Mouse (Mus musculus): ENCODE results near the gene Ppp1r14d. TPM values are rescaled to one million over a fixed set of nuclear protein-coding genes. Genes with fewer than 3 reads are reported as not detected.
A peak's percentile ranks its signal among the peaks of the same experiment; 100 is the strongest.

The Ppp1r14d gene
- polyA plus RNA-seq (2014; fragmentation: Nextera tagmentation; extraction: Ambion mirVana), result not detected in 2 replicates

DNA sequence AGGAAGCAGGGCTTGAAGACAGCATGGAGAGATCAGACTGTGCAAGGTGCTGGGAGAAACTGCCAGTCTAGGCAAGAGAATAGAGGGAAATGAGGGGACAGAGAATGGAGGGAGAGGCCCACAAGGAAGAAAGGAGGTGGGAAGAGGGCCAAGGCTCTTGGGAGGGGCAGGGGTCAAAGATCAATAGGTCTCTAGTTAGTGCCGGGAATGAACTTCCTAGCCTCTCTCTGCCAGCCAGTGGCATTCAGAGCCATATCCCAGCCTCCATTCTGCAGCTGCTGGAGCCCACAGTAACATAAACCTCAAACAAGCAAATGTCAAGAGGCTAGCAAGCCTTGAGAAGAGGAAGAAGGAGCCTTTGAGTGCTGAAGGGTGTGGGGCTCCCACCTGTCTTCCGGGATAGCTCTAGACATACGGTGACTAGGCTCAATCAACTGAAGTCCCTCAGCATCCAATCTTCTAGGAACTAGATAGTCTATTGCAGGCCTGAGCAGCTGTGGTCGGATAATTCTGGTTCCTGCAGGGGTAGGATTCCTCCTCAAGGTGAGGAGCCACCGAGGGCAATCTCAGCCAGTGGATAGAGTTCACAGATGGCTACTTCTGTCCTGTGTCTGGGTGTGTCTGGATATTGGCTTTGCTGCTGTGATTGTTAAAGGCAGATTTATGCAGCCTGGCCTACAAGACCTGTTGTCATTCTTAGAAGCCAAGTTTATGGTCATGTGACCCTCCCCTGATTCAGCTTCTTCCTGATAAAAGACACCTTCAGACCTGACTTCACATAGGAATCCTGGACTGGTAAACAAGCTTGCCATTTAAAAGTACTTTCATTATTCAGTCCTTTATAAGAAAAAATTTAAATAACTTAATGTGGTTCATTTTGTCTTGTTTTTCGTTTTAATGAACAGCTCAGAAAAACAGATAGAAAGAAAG lies at the start of gene Ppp1r14d:
Gene Ppp1r14d (minus strand): TSS at position 132 of the 930 bp plus-strand sequence.
- 73% methylated on average over 6 of the region's 6 CpGs for WGBS
- no peak for ATAC-seq (ENCODE audit: insufficient read depth, low FRiP score, low TSS enrichment)
- no peak within 1 kb of the TSS for H3K4me3 ChIP-seq (ENCODE audit: low read depth, low read length)
- H3K27me3 ChIP-seq (ENCODE audit: control insufficient read depth, insufficient read depth, low read length), result no peaks in the 10 kb centered on the region; the same call in 1 of the 2 replicates
- no peak within 1 kb of the TSS for H3K27ac ChIP-seq (ENCODE audit: low read depth, low read length)
- H3K4me2 ChIP-seq (ENCODE audit: low read depth), result no peak within 1 kb of the TSS
- no peaks in the 10 kb centered on the region for H3K4me1 ChIP-seq (ENCODE audit: control insufficient read depth, insufficient read depth, low read length)
- DNase-seq (ENCODE audit: low spot score), result no peak
- H3K36me3 ChIP-seq (ENCODE audit: control insufficient read depth, insufficient read depth, low read length), result no peaks in the 10 kb centered on the region
- no peaks in the 10 kb centered on the region for H3K9me3 ChIP-seq (ENCODE audit: control insufficient read depth, low read length)
- H3K9ac ChIP-seq (ENCODE audit: low read length), result no peak within 1 kb of the TSS

DNA sequence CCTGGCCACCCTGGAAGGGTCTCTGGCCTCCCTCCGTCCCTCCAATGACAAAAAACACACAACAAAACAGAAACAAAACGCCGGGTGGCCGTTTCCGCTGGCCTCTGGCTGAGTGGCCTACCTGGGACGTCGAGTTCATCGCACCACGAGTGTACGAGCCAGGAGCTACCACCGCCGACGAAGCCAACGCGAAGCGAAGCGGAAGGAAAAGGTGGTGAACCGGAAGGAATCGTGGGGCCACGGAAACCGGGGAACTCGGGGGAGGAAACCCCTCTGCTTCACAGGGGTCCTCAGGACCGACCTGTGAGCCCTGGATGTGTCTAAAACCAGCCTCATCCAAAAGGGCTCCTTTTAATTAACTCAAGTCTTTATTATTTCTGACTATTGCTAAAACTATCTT lies 48.1 kb upstream of the Ppp1r14d start:
- ATAC-seq (ENCODE audit: insufficient read depth, low FRiP score, low TSS enrichment) (no peak), DNase-seq (ENCODE audit: low spot score) (no peak)
- H3K9me3 ChIP-seq (ENCODE audit: control insufficient read depth, low read length), result no peaks in the 10 kb centered on the region
- no peaks in the 10 kb centered on the region for H3K27me3 ChIP-seq (ENCODE audit: control insufficient read depth, insufficient read depth, low read length)
- no peak overlapping the region for H3K4me3 ChIP-seq (ENCODE audit: low read depth, low read length)
- H3K9ac ChIP-seq (ENCODE audit: low read length), result no peak overlapping the region
- no peaks in the 10 kb centered on the region for H3K4me1 ChIP-seq (ENCODE audit: control insufficient read depth, insufficient read depth, low read length)
- H3K4me2 ChIP-seq (ENCODE audit: low read depth), result no peak overlapping the region
- no peaks in the 10 kb centered on the region for H3K36me3 ChIP-seq (ENCODE audit: control insufficient read depth, insufficient read depth, low read length)
- H3K27ac ChIP-seq (ENCODE audit: low read depth, low read length), result no peak overlapping the region
- WGBS, result 90% methylated on average over 23 of the region's 23 CpGs

DNA sequence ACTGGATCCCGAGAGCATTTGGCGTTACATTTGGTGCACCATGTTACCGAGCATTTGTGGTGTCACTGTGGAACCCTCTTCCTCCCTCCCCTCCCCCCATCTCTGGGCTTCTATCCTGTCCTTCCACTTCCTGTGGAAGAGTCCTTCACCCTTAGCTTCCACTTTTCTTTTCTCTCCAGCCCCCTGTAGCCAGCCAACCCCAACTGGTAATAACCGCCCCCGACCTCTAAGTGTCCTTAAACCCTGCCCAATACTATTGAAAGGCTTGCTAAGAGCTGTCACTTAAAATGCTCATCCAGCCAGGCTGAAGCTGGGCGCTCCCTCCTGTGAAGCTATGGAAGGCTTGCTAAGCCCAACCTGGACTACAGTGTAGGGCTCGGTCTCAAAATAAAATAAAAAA lies 47.2 kb upstream of the Ppp1r14d start:
- Histone ChIP-seq H3K27me3 (ENCODE audit: control insufficient read depth, insufficient read depth, low read length) (no peaks in the 10 kb centered on the region), H3K9me3 (ENCODE audit: control insufficient read depth, low read length) (no peaks in the 10 kb centered on the region), H3K9ac (ENCODE audit: low read length) (no peak overlapping the region), H3K4me1 (ENCODE audit: control insufficient read depth, insufficient read depth, low read length) (no peaks in the 10 kb centered on the region), H3K27ac (ENCODE audit: low read depth, low read length) (no peak overlapping the region), H3K4me3 (ENCODE audit: low read depth, low read length) (no peak overlapping the region), H3K4me2 (ENCODE audit: low read depth) (no peak overlapping the region), H3K36me3 (ENCODE audit: control insufficient read depth, insufficient read depth, low read length) (no peaks in the 10 kb centered on the region)
- DNase-seq (ENCODE audit: low spot score) (no peak), ATAC-seq (ENCODE audit: insufficient read depth, low FRiP score, low TSS enrichment) (no peak)
- WGBS, result 81% methylated on average over 7 of the region's 7 CpGs

DNA sequence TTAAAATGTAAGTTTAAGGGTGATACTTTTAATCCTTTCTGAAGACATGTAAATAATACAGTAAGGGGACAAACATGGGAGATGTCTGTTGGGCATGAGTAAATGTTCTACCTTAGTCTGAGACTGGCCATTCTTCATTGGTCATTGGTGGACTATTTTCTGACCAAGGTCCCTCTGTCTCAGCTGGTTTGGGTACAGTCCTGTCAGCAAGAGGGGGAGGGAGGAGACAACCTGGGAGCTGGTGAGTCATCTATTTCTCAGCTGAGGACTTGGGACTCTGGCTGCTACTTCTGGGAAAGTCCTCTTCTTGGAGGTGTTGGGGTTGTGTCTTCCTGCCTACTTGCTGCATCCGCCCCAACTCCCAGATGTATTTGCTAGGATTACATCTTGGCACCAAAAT lies 44.4 kb upstream of the Ppp1r14d start:
- Histone ChIP-seq H3K9ac (ENCODE audit: low read length) (no peak overlapping the region), H3K4me1 (ENCODE audit: control insufficient read depth, insufficient read depth, low read length) (no peaks in the 10 kb centered on the region), H3K4me3 (ENCODE audit: low read depth, low read length) (no peak overlapping the region), H3K9me3 (ENCODE audit: control insufficient read depth, low read length) (no peaks in the 10 kb centered on the region), H3K4me2 (ENCODE audit: low read depth) (no peak overlapping the region), H3K27ac (ENCODE audit: low read depth, low read length) (no peak overlapping the region), H3K27me3 (ENCODE audit: control insufficient read depth, insufficient read depth, low read length) (no peaks in the 10 kb centered on the region), H3K36me3 (ENCODE audit: control insufficient read depth, insufficient read depth, low read length) (no peaks in the 10 kb centered on the region)
- no peak for DNase-seq (ENCODE audit: low spot score)
- no peak for ATAC-seq (ENCODE audit: insufficient read depth, low FRiP score, low TSS enrichment)
- WGBS, result 75% methylated on average over 1 of the region's 1 CpGs

DNA sequence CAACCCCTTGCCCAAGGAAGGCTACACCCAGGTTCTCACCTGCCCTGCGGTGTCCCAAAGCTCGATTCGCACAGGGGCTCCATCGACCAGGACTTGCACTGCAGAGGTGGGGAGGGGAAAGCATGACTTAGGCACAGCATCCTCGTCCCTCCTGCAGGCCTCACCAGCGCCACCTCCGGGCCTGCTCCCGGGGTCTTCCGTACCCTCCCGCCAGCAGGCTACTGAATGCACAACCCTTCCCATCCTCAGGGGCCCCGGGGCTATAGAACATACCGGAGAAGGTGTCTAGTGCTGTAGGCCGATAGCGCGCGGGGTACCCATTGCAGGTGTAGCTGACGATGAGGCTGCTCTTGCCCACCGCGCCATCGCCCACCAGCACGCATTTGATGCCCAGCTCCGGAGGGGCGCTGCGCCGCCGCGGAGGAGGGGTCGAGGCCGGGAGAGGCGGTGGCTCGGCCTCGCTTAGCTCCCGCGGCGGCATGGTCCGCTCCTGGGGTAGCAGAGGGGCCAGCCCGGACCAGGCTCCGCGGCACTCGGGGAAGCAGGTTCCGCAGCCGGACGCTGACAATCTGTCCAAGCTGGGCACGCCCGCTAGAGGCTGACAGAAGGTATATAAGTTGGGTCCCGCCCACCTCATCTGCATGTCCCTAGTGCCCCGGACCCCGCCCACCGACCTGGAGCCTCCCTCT lies 41.1 kb upstream of the Ppp1r14d start, which contains the start of gene Rhov:
Gene Rhov (minus strand): TSS at position 630 of the 689 bp plus-strand sequence.
- Histone ChIP-seq H3K27ac (ENCODE audit: low read depth, low read length) (no peak within 1 kb of the TSS), H3K4me3 (ENCODE audit: low read depth, low read length) (peak within 1 kb of the TSS; percentile 46), H3K9ac (ENCODE audit: low read length) (peak within 1 kb of the TSS; percentile 59), H3K36me3 (ENCODE audit: control insufficient read depth, insufficient read depth, low read length) (no peaks in the 10 kb centered on the region), H3K4me2 (ENCODE audit: low read depth) (peak within 1 kb of the TSS; percentile 84), H3K4me1 (ENCODE audit: control insufficient read depth, insufficient read depth, low read length) (no peaks in the 10 kb centered on the region), H3K27me3 (ENCODE audit: control insufficient read depth, insufficient read depth, low read length) (no peaks in the 10 kb centered on the region), H3K9me3 (ENCODE audit: control insufficient read depth, low read length) (no peaks in the 10 kb centered on the region)
- peak; percentile 72 for DNase-seq (ENCODE audit: low spot score)
- under 1% methylated on average over 49 of the region's 49 CpGs for WGBS
- ATAC-seq (ENCODE audit: insufficient read depth, low FRiP score, low TSS enrichment), result peak; percentile 74

DNA sequence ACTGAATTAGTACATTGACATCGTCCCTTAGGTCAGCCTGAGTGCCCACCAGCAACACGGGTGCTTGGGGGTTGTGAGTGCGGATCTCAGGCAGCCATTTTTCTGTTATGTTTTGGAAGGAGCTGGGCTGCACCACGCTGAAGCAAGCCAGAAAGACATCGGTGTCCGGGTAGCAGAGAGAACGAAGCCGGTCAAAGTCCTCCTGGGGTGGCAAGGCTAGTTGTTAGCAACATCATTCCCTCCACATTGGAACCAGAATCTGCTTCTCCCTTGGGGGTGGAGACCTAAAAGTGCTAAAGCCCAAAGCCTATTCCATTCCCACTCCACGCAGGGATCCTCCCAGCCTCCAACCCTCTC lies 40.6 kb upstream of the Ppp1r14d start:
- no peaks in the 10 kb centered on the region for H3K27me3 ChIP-seq (ENCODE audit: control insufficient read depth, insufficient read depth, low read length)
- 52% methylated on average over 9 of the region's 9 CpGs for WGBS
- no peak overlapping the region for H3K9ac ChIP-seq (ENCODE audit: low read length)
- no peaks in the 10 kb centered on the region for H3K36me3 ChIP-seq (ENCODE audit: control insufficient read depth, insufficient read depth, low read length)
- H3K4me1 ChIP-seq (ENCODE audit: control insufficient read depth, insufficient read depth, low read length), result no peaks in the 10 kb centered on the region
- ATAC-seq (ENCODE audit: insufficient read depth, low FRiP score, low TSS enrichment) (no peak), DNase-seq (ENCODE audit: low spot score) (no peak)
- no peaks in the 10 kb centered on the region for H3K9me3 ChIP-seq (ENCODE audit: control insufficient read depth, low read length)
- H3K4me2 ChIP-seq (ENCODE audit: low read depth), result peak overlapping the region; percentile 84
- H3K4me3 ChIP-seq (ENCODE audit: low read depth, low read length), result peak overlapping the region; percentile 46; the same call in 1 of the 2 replicates
- H3K27ac ChIP-seq (ENCODE audit: low read depth, low read length), result no peak overlapping the region

DNA sequence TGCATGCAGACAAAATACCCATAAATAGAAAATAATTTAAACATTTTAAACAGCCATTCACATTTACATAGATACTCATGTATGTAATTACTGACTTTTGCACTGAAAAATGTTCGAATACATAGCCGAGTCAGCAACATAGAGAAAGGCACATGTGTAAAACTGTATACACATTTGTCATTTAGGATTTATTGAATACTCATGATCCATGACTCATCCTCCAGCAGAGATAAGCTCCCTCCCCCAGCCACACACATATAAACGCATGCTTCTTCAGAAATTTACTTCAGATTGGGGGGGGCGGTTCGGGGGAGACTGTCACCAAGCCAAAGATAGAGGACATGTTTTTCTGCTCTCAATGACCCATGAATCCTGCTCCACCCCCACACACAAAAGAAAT lies 34.1 kb upstream of the Ppp1r14d start:
- 85% methylated on average over 5 of the region's 5 CpGs for WGBS
- no peak for ATAC-seq (ENCODE audit: insufficient read depth, low FRiP score, low TSS enrichment)
- no peaks in the 10 kb centered on the region for H3K36me3 ChIP-seq (ENCODE audit: control insufficient read depth, insufficient read depth, low read length)

DNA sequence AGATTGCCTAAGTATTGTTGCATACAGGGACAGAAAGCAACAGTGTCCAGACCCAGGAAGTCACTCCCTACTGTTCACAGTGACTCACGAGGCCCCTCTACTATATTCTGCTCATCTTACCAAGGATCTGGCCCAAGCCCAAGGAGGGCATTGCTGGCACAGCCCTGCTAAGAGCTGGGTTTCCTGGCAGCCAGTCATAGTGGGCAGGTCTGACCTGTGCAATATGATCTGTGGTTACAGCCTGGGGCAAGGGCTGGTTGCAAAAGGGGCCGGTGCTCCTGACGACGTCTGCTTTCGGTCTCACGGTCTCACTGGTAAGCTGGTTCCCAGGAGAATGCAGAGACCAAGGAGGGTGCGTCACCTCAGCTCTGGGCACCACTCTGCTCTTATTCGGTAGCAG lies 33.3 kb upstream of the Ppp1r14d start:
- Histone ChIP-seq H3K9ac (ENCODE audit: low read length) (no peak overlapping the region), H3K4me1 (ENCODE audit: control insufficient read depth, insufficient read depth, low read length) (no peaks in the 10 kb centered on the region), H3K4me3 (ENCODE audit: low read depth, low read length) (no peak overlapping the region), H3K9me3 (ENCODE audit: control insufficient read depth, low read length) (no peaks in the 10 kb centered on the region), H3K27ac (ENCODE audit: low read depth, low read length) (no peak overlapping the region), H3K4me2 (ENCODE audit: low read depth) (no peak overlapping the region), H3K27me3 (ENCODE audit: control insufficient read depth, insufficient read depth, low read length) (no peaks in the 10 kb centered on the region), H3K36me3 (ENCODE audit: control insufficient read depth, insufficient read depth, low read length) (no peaks in the 10 kb centered on the region)
- ATAC-seq (ENCODE audit: insufficient read depth, low FRiP score, low TSS enrichment) (no peak), DNase-seq (ENCODE audit: low spot score) (no peak)
- WGBS, result 50% methylated on average over 8 of the region's 8 CpGs

More for the DNA sequence above, 34.1 kb upstream of the Ppp1r14d start:
- H3K27ac ChIP-seq (ENCODE audit: low read depth, low read length), result no peak overlapping the region
- no peak overlapping the region for H3K4me2 ChIP-seq (ENCODE audit: low read depth)
- H3K4me3 ChIP-seq (ENCODE audit: low read depth, low read length), result no peak overlapping the region
- no peaks in the 10 kb centered on the region for H3K27me3 ChIP-seq (ENCODE audit: control insufficient read depth, insufficient read depth, low read length)
- no peak for DNase-seq (ENCODE audit: low spot score)
- no peak overlapping the region for H3K9ac ChIP-seq (ENCODE audit: low read length)
- H3K9me3 ChIP-seq (ENCODE audit: control insufficient read depth, low read length), result no peaks in the 10 kb centered on the region
- H3K4me1 ChIP-seq (ENCODE audit: control insufficient read depth, insufficient read depth, low read length), result no peaks in the 10 kb centered on the region

Measured in neural tube, embryonic 11.5 days (tissue).